ENCODE assay signal across 17 mouse cellular contexts in the genomic region with DNA sequence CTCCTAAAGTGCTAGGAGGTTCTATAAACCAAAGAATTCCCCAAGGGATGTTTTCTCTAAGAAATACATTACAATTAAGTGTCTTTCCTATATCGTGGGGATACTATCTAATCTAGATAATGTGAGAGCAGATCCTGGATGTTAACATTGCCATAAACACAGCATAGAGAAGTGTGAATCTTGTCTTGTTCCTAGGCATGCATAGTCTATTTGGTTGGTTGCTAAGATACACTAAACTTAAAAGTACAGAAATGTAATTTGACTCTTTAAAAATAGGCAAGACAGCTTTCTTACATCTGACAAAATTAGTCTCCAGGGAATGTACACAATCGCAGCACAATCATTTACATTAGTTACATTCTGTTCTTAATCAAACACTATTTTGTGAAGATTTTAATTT.
"Had no signal": no experiment of that assay in that cellular context is flagged by ENCODE, and none has a peak within 500 bp of the region (broad histone marks: within the 10 kb centered on the region; RNA-seq: fewer than 3 reads in every experiment).

No protein-coding gene starts in this region.

- H3K36me3 ChIP-seq: lung, embryonic 15.5 days; midbrain, embryonic 13.5 days; midbrain, embryonic 15.5 days; neural tube, embryonic 12.5 days; stomach, embryonic 15.5 days had no signal

- H3K9ac ChIP-seq: lung, embryonic 15.5 days; midbrain, embryonic 13.5 days; midbrain, embryonic 15.5 days; neural tube, embryonic 12.5 days; stomach, embryonic 15.5 days had no signal

- H3K4me1 ChIP-seq: lung, embryonic 15.5 days; megakaryocyte, embryonic 14.5 days; midbrain, embryonic 13.5 days; midbrain, embryonic 15.5 days; neural tube, embryonic 12.5 days; stomach, embryonic 15.5 days had no signal

- H3K9me3 ChIP-seq: lung, embryonic 15.5 days; midbrain, embryonic 13.5 days; midbrain, embryonic 15.5 days; stomach, embryonic 15.5 days had no signal

- H3K27me3 ChIP-seq: lung, embryonic 15.5 days; megakaryocyte, embryonic 14.5 days; midbrain, embryonic 13.5 days; midbrain, embryonic 15.5 days; neural tube, embryonic 12.5 days; stomach, embryonic 15.5 days had no signal

- H3K27ac ChIP-seq: lung, embryonic 15.5 days; macrophage; midbrain, embryonic 13.5 days; midbrain, embryonic 15.5 days; neural tube, embryonic 12.5 days; stomach, embryonic 15.5 days; stomach, postnatal 0 days had no signal

- DNase-seq: lung, adult 2 months; lung, postnatal 14 days; lung, postnatal 36 days; right cerebral cortex, postnatal 14 days; thymus, adult 2 months; thymus, postnatal 25 days; thymus, postnatal 4 days had no signal

- H3K4me3 ChIP-seq: lung, embryonic 15.5 days; megakaryocyte, embryonic 14.5 days; midbrain, embryonic 13.5 days; midbrain, embryonic 15.5 days; neural tube, embryonic 12.5 days; stomach, embryonic 15.5 days had no signal

- H3K4me2 ChIP-seq: lung, embryonic 15.5 days; midbrain, embryonic 11.5 days; midbrain, embryonic 13.5 days; midbrain, embryonic 15.5 days; neural tube, embryonic 12.5 days; stomach, embryonic 15.5 days had no signal

- ATAC-seq: lung, postnatal 0 days; midbrain, embryonic 13.5 days; midbrain, embryonic 15.5 days had no signal
